Mouse (Mus musculus) right cerebral cortex, postnatal 36 days (tissue): Measurements from ENCODE around the gene Chka.

ENCODE experiments used
- DNase-seq, 2 experiments: peaks; one replicate each; pipeline ENCODE4 v3.0.0; 2022; ENCODE audit warnings: low spot score in 2 of 2, mixed read lengths in 1 of 2

The Chka gene

DNA sequence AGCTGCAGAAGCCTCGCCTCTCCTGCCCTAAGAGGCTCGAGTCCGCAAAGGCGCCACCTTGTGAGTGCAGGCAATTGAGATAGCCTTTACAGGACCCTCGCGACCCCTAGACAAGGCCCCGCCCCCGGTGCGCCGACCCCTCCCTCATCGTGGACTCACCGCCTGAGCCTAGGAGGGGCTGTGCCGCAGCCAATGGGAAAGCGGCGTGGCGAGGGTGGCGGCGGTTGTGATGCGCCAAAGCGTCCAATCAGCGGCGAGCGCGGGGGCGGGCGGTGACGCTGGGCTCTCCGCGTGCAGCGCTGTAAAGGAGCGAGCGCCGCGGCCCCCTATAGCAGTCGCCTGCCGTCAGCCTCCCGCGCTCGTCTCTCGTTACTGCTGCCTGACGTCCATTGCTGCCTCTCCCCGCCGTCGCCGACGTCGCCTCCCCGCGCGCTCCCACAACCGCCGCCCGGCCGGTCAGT lies at the start of gene Chka:
TSS of gene Chka (plus strand) at position 272 of the 461 bp plus-strand sequence.
- peak; percentile 98 for DNase-seq

DNA sequence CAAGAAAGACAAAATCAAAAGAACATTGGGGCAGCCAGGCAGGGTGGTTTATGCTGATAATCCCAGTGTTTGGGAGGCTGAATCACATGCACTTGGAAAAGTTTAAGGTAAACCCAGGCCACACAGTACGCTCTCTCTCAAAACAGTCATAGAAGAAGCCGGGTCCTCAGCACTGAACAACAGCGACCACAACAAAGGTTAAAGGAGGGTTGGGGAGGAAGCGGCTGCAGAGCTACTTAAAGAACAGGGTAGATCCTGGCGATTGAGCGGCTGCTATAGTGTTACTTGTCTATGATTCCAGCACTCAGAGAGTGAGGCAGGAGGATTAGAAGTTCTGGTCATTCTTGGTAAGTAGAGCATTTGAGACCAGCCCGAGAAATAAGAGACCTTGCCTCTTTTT lies 46.0 kb upstream of the Chka start:
- no peak for DNase-seq

DNA sequence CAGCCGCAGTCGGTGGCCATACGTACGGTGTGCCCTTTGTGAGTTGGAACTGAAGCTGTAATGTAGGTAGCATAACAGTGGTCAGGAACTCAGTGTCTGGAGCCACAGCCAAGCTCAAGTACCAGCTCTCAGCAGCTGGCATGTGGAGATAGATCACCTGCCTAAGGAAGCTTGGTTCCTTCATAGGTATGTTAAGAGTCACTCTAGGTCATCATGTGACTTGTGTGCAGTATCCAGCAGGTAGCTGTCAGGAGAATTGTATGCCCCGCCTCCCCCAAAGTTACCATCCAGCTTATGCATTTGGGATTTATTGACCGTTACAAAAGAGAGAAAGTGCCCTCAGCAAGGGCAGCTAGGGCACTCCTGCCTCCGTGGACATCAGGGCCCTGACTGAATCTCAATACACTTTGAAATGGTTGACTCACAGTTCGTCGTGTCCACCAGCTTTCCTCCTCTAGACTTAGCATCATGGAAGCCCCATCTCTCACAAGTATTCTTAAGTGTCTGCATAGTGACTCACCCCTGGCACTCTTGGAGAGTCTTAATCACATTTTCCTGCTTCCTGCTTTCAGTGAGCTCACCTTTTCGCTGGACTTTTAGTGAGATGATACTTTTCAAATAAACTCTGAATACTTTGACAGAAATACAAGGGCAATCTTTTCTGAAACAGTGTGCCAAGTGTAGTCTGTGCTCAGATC lies 40.9 kb upstream of the Chka start:
- no peak for DNase-seq

DNA sequence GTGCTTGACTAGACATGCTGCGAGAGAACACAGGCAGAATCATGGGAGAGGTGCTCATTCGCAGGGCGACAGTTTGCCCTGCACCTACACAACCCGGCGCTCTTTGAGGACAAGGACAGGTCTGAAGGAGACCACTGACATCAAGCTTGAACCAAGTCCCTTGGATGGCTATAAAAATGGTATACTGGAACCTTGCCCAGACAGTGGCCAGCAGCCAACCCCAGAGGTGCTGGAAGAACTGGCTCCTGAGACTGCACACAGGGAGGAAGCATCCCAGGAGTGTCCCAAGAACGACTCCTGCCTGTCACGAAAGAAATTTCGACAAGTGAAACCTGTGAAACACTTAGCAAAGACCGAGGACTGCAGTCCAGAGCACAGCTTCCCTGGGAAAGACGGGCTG lies 37.1 kb upstream of the Chka start:
- DNase-seq = no peak

DNA sequence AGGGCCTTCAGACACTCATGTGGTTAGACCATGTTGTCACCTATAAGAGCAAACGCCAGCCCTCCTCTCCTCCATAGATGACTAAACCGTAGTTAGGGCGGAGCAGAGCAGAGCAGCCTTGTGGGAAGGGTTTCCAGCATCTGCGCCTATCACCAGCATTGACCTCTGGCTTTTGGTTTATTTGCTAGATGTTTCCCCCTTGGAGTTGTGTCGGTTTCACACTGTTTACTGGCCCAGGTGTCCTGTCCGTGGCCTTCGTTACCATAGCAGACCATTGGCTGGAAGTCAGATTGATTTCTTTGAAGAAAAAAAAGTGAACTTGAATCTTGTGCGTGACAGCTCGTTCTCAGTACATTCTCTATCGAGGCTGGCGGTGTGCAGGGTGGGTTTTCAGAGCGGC lies 35.7 kb upstream of the Chka start:
- no peak for DNase-seq

DNA sequence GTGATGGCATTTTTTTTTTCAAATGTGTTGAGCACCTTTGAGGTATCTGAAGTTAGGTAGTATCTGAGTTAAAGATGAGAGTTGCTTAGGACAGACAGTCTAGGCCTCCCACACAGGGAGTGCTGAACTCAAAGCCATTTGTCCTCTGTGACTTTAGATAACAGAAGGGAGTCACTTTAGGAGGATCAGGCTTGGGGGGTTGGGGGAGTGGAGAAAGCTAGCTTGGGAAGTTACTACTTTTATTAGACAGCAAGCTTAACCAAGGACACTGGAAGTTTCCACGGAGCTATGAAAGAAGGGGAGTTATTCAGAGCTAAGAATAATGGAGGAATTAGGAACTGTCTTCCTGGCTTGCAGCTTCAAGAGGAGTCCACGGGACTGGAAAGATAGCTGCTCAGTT lies 32.5 kb upstream of the Chka start:
- DNase-seq = no peak

DNA sequence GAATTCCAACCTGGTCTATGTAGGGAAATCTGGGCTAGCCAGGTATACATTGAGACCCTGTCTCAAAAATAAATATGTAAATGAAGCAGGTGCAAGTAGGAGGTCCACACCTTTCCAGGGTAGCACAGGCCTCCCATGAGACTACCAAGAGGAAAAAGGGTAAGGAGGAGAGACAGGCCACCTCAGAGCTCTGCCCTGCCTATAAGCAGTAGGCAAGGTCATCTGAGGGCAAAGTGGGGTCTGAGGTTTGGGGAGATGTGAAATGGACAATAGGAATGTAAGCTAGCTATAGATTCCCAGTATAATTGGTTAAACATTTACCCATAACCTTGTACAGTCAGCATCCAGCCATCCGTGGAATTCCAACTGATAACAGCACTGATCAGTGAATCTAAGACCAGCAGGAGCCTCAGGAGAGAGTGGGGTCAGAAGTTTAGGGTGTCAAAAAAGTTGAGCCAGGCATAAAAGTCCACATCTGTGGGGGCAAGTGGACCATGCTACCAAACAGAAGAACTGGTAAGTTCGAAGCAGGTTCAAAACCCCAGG lies 31.6 kb upstream of the Chka start:
- no peak for DNase-seq

DNA sequence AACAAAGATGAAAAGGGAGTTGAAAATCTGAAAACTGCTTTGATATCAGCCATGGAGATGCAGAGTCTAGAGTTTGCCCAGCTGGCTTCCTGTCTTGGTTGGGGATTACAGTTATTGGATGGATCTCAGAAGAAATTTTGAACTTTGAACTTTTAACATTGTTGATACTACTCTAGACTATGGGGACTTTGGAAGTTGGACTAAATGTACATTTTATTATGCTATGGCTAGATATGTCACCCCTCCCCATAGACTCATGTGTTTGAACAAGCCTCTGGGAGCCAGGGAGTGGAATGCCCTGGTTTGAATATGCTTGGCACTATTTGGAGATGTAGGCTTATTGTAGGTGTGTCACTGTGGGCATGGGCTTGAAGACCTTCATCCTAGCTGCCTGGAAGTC lies 26.5 kb upstream of the Chka start:
- no peak for DNase-seq

DNA sequence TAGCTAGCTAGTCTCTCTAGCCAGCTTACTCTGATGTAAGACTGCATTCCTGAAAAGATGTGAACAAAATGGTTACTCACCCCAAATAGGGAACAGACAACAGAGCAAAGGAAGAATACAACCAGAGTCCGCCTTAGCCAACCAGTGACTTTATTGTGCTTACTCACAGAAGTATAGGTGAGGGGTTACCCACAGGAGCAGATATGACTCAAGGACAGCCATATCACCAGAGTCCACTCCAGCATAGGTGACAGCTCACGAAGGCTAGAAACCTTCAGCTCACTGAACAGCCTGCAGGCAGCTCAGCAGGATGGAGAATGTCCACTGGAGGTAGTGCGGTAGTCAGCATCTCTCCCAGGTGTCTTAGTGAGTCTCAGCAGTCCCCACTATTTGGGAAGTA lies 21.7 kb upstream of the Chka start:
- DNase-seq = no peak

DNA sequence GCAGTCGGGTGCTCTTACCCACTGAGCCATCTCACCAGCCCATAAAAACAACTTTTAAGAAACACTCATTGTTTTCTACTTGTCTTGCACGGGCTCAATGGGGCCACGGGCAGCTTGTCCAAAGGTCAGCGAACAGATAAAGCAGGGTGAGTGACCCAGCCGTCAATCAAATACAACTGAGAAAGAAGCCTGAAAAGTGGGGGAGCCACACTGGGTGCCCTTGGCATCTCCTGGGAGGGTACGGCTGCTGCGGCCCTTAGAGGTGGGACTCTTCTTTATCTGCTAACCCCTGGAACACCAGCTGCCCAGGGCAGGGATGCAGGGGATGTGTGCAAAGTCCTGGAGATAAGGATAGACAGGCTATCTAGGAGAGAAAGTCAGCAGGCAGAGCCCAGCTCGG lies 19.9 kb upstream of the Chka start:
- DNase-seq = no peak

DNA sequence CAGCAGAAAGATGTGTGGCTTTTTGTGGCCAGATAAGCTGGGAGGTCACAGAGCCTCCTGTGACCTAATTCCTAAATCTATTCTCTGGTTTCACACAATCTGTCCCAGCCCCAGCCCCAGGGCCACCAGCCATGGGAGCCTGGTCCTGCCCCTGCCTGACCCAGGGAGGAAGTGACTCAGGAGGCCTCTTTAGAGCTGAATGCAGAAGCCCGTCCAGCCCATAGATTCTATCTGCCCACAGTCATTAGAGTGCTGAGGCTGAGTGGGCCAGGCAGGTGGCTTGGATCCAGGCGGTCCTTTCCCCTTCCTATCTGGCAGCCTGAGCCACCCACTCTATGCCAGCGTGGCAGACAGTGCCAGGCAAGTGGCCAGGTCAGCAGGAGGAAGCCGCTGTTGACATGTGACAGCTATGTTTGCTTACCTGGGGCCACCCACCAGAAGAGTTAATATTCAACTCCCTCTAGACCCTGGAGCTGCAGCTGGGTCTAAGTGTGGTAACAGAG lies 18.7 kb upstream of the Chka start:
- no peak for DNase-seq

DNA sequence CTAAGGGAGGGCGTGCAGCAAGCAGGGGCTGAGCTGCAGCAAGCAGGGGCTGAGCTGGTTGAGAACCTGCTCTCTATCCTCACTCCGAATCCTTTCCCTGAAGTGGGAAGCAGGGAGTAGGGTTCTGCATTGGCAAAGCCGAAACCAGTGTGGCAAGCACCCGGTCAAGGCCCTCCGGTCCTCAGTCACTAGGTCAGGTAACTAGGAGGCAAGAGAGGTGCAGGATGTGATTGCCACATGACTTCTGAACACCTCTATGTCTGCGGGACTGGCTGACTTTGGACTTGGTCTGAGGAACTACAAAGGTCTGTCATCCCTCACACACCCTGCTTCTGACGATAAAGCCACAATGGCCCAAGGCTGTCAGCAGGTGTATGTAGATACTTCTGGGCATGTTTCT lies 17.3 kb upstream of the Chka start:
- no peak for DNase-seq

DNA sequence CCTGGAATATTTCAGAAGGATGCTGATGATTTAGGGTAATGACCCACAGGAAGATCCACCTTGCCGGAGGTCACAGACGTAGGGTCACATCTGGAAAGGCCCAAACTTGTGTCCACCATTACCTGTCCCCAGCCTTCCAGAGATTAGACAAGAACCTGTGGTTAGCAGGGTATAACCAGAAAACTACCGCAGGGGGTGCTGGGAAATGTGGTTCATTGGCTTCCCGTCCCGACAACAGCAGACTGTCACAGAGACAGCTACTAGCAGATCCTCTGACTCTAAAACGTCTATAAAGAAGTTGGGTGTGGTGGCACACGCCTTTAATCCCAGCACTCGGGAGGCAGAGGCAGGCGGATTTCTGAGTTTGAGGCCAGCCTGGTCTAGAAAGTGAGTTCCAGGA lies 14.8 kb upstream of the Chka start:
- no peak for DNase-seq

DNA sequence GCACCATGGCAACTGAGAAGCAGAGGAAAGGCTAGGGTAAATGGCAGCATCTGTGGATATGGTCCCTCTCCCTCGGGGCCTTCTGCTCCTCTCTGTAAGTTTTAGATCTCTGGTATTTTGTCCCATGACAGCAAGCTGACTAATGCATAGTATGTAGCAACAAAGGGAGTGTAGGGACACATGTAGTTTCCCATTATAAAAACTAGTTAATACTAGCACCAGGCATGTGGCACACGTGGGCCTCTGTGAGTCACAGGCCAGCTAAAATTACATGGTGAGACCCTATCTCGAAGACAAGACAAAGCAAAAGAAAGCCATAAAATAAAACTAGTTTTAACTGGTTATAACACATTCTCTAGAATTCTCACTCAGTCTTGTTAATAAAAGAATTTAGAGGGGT lies 12.6 kb upstream of the Chka start:
- no peak for DNase-seq

DNA sequence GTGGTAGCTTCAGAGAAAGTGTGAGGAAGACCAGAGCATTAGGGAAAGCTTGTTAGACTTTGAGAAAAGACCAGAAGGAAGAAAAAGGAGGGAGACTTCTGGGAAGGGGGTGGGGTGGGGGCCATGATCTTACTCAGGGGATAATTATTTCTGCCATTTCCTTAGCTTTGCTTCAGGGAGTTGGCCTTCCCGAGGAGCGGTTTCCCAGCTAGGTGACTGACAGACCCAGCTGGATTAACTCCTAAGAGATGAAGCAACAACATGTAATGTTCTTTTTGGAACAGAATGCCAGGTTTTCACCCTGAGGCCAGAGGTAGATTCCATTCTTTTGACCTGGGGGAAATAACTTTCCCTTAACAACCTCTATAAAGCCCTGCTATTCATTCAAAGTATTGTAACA lies 11.9 kb upstream of the Chka start:
- DNase-seq = no peak

DNA sequence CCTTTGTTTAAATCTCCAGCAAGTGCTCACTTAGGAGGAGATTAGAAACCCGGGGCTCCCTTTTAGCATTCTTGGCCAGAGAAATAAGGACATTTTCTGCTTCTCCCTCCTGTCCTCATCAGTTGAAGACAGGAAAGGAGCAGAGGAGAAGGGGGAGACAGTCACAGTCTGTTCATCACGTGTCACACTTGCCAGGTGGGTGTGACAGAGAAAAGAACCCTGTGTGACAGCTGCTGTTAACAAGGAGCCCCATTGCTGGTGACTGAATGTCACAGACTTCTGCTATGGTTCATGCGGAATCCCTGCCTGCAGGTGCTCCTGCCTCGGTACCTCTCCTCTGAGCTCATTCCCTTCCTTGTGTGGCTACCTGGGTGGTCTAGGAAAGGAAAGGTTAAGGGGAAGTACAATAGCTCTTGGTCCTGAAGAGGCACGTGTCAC lies 11.3 kb upstream of the Chka start:
- no peak for DNase-seq

DNA sequence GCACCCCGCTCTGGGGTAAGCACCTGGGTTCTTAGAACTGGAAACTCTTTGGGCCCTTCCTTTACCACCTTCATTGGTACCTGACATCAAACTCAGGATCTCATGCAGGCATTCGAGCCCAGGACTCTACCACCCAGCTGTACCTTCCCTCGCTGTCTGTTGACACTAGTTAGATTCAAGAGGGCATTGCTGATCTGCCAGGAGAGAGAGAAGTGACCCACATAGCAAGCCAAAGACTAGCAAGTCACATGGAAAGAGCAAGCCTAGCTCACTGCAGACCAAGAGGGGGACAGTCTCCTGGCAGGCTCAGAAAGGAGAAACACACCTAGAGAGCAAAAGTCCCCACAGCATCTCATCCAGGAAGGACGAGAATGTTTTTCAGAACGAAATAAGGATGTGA lies 10.9 kb upstream of the Chka start:
- no peak for DNase-seq

DNA sequence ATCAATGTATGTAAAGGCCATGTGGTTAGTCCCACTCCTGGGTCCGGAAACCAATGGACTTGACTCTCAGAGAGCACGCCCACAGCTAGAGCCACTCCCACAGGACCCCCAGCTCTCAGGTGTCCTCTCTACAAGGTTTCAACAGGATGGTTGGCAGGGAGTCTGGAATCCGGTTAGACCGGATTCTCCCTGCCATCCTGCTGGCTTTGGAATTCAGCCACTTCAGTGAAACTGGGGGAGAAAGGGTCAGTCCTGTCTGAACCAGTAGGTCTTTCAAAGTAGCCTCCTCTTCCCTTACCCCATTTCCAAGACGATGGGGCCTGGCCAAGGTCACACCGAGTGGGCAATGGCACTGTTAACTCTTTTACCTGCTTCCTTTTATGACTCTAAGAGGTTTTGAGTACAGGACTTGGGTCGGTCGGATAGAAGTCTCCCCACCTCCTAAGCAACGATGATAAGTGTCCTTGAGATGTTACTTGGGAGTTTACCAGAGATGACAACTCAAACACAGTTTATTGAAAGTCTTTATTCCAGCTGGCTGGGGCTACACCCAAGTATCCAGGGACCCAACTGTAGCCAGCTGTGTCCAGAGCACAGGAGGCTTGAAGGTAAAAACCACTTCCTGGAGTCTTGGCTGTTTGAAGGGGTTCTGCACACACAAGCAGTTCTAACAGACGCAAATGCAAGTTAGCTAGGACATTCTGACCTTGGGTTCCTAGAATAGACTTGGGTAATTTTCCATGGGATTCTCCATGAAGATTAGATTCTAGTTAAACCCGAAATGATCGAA lies 9.0 kb upstream of the Chka start:
- no peak for DNase-seq

DNA sequence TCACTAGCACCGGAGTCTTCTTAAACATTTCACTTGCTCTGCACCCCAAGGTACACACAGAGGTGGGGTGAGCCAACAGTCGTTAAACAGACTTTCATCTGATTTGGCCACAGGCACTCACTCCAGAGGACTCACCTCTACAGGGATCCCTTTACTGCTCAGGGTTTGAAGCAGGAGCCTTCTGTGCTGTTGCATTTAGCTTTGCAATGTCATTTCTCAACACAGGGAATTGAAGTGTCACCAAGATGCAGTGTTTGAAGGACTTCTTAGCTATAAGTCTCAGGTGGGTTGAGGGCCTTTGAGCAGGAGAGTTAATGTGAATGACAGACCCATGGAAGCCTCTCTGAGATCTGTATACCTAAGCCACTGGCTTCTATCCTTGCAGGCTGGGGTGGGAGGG lies 7.9 kb upstream of the Chka start:
- DNase-seq = no peak

DNA sequence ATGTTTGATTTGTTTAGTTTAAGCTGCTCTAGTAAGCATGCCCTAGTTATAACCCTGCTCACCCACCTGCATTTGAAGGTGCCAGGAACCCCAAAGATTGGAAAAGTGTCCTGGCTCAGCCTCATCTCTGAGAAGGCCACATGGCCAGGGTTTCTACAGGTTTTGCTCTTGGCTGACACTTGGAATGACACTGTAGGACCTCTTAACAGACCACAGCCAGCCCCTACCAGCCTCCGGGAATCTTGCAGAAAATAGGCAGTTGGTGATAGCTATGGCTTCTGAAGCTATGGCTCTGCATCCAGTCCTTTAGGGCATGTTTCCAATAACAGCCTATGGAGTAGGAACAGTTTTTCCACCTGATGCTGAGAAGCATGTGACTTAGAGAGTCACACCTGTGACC lies 6.7 kb upstream of the Chka start:
- DNase-seq = no peak

DNA sequence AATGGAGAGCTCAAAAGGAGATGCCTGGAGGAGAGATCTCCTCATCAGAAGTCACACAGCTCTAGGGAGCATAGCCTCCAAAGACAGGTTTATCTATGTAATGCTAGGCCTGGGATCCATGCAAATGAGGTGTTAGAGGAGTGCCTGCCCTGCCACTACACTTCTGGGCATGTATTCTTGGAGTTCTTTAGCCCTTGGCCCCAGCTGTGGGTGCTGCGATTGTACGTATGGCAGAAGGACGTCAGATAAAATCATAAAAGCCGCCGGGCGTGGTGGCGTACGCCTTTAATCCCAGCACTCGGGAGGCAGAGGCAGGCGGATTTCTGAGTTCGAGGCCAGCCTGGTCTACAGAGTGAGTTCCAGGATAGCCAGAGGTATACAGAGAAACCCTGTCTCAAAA lies 6.2 kb upstream of the Chka start:
- no peak for DNase-seq

DNA sequence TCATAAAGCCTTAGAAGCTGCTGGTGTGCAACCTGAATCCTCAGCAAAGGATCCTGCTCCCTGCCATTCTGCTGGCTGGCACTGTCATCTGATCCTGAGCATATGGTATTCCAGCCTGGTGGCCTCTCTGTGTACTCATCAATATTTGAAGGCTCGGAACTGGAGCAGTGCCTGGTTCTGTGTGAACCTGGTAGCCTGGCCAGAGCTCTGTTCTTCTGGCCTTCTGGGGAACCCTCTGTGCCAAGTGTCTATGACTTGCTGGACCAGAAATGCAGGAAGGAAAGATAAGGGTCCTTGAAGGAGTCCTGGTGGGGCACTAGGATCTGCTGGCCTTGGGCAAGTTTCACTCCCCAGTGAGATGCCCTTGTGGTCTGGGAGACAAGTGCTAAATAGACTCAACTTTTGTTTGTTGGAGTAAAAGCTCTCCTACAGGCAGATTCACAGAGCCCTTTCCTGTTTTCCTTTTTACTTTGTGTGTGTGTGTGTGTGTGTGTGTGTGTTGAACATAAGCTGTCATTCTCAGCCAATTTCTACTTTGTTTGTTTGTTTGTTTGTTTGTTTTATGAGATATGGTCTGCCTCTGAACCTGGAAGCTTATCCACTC lies 5.7 kb upstream of the Chka start:
- DNase-seq = no peak
